Mouse (Mus musculus) fibroblast of lung, adult 2 months (primary cell): Measurements from ENCODE around the gene Dact3.
A peak's percentile ranks its signal among the peaks of the same experiment; 100 is the strongest.

ENCODE experiments used
- DNase-seq: peaks from one replicate; pipeline ENCODE4 v3.0.0-alpha.2; 2011; ENCODE audit warnings: low read depth

Dact3 gene

DNA sequence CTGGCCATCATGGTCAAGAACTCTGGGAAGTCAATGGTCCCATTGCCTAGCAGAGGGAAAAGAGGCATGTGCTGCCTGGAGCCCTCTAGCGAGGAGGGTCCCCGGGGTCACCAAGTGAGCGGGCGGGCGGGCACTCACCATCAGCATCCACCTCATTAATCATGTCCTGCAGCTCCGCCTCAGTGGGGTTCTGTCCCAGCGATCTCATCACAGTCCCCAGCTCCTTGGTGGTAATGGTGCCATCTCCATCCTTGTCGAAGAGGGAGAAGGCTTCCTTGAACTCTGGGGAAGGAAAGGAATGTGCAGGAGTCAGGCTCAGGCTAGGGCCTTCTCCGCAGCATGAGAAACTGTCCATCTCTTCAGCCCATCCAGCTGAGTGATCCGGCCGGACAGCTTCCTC lies 42.3 kb downstream of the Dact3 start:
- DNase-seq: no peak

DNA sequence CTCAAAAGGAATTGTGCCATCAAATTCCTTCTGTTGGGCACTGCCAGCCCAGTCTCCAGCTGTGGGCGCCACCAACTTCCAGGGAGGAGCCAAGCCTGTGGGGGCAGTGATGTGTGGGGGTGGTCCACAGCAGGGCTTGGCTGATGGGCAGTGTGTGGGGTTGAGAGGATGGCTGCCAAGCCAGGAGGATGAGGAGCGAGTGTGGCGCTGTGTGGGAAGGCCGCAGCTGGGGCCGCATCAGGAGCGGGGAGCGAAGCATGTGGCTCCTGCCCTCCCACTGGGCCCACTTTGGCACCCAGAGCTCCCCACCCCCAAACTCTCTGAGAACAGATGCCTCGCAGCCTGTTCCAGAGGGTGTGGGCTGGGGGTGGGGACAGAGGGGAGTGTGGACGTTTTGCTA lies 42.9 kb downstream of the Dact3 start:
- no peak for DNase-seq

DNA sequence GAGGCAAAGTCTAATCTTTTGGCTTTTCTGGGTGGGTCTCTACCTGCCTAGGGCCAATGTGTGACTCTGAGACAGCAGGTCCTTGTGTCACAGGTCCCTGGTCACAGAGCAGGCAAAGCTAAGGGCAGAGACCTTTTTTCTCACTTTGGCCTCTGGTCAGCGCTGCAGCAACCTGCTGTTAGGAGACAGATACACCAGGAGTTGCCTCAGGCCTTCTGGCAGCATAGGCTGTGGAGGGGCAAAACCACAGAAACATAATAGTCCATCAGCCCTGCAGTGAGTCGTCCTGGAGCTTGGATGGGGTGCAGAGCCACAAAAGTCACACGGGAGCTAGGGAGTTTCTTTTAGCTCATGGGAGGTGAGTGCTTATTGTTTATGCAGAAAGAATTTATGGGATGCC lies 43.6 kb downstream of the Dact3 start:
- DNase-seq: no peak

DNA sequence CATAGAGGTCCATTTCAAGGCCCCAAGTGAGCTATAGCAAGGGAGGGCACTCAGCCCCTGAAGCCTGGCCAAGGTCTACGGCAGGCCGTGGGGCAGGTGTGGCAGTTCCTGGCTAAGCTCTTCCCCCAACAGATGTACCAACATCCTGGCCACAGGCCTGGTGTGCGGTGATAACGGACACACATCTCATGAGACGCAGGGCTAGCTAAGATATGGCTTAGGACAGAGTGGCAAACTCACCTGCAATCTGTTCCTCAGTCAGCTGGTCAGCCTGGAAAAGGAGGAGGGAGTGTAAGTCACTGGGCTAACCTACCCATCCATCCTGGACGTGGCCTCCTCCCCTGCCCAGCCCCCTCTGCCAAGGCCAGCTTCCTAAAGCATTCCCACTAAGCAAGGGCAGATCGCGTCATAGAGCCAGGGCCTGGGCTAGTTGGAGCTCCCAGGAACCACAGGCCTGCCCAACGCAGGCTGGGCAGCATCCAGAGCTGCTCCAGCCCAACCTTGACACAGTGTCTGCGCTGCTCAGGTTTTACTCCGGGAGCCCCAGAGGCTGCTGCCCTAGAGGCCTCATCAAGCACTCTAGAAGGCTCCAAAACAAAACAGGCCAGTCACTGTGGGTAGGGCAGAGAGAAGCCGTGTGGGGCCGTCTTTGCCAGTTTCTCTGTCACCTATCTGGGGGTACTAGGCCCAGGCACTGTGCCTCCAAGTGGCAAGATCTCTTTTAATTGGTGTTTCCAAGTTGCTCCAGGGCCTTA lies 44.5 kb downstream of the Dact3 start:
- no peak for DNase-seq

DNA sequence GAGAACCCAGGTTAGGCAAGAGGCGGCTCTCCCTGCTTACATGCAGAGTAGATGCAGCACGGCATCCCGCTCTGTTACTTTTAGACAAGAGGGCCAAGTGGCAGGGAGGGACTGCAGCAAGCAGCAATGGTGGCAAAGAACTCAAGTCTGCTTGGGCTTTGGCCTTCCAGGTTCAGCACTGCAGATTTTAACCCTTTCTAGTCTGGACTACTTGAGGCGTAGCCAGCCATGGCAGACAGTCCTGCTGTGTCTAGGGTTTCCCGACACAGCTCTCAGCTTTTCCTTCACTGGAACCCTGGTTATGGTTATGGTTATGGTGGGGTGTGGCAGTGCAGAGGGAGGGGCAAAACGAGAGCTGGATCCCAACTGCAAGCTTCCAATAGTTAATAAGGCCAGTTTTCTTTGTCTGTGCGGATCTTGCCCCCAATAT lies 45.0 kb downstream of the Dact3 start:
- no peak for DNase-seq

DNA sequence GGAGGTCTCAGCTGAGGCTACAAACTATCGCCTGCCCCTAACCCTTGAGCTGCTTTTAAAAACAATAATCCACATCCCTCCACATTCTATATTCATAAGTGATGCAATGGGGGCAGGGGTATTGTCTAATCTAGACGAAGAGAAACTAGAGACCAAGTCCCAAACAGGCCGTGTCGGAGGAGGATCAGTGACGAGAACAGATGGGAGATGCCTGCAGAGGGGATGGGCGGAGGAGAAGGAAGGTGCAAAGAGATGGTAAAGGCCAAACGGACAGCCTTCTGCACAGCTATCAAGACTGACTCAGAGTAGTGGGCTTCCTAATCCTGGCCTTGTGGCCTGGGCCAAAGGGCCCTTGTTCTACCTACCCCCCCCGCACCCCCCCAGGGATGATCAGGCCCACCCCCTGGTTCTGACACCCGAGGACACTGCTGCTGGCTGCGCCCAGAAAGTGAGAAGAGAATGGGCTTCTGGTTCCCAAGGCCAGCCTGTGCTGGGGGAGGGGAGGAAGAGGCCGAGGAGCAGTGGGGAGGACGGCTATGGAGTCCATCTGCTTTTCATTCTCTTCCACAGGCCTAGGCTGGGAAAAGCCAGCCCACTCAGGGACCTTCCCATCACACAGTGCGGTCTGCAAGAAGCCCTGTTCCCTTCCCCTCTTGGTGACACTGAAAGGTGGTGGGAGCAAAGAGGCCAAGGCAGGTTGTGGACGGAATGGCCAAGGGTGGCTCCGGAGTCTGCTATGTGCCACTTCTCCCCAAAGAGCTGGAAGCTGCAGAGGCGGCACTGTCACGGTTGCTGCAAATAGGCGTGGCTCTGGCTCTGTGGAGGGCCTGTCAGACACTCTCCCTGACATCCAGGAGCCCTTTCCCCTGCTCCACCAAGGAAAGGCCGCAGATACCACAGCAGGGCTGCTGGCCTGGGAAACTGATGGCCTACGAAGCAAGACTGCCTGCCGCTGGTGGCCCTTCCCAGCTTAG lies 46.0 kb downstream of the Dact3 start:
- no peak for DNase-seq

DNA sequence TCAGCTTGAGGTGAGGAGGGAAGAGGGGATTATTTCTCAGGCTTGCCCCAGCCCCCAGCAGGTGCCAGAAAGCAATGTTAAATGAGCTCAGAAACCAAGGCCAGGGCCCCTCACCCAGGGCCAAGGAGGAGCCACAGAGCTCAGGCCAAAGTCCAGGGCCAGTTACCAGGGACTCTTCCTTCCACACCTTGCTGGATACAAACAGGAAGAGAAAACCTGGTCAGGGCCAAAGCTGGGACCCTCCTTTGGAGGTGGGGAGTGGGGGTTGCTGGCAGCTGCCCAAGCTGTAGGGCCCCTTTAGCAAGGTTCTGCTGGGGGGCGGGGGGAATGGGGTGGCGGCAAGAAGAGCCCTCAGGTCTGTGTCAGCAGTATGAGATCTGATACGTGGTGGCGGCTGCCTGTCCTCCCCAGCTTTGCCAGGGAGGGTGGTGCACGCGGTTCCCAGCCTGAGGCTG lies 46.8 kb downstream of the Dact3 start:
- no peak for DNase-seq

DNA sequence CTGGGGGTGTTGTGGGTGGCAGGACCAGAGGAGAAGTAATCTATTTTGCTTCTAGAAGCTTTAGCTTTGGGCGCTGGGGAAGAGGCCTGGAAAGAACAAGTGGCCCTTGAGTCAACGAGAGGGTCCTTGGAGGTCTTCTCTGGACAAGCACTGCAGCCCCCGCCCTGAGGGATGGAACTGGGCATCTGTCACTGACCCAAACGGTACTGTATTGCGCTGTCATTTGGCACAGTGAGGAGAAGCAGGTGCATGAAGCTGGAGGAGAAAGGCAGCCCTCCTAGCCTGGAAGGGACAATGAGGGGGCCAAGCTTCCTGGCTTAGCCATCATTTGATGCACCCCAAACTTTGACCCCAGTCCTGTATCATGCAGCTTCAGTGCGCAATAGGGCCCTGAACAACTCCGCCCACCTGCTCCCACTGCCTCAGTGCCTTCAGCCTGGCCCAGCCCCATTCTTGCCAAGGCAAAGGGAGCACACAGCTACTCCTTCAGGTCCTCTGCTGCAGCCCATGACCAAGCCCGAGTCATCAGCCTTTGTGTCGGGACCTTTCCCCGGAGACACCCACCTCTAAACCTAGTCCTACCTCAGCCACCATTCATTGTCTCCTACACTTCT lies 47.4 kb downstream of the Dact3 start:
- no peak for DNase-seq

DNA sequence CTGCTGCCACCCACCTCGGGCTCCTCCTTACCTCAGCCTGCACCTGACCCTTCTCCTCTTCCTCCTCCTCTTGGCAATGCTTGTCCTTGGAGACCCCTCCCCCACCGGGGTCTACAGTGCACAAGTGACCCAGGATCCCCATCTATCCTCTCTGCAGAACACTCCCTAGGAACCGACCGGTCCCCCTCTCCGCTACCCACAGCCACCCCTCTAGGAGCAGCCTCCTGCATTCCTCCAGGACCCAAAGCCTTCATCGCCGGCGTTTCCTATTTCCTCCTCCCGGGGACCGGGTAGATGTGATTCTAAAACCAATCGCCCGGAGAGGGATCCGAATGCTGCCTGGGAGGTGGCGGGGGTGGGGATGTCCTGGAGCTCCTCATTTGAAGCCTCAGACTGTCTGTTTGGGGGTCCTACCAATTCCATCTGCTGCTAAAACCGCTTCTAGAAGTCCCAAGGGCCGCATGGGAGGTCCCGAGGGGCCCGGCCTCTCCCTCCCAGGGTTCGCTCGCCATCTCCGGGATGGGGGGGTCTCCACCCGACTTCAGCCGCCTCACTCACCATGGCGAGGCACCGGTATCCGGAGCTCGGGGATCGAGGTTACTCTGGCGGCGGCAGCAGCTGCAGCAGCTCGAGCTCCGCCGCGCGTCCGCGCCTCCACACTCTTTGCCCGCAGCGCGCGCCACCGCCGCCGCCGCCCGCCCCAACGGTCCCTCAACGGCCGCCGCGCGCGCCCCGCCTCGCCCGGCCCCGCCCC lies 48.3 kb downstream of the Dact3 start:
- DNase-seq: no peak

DNA sequence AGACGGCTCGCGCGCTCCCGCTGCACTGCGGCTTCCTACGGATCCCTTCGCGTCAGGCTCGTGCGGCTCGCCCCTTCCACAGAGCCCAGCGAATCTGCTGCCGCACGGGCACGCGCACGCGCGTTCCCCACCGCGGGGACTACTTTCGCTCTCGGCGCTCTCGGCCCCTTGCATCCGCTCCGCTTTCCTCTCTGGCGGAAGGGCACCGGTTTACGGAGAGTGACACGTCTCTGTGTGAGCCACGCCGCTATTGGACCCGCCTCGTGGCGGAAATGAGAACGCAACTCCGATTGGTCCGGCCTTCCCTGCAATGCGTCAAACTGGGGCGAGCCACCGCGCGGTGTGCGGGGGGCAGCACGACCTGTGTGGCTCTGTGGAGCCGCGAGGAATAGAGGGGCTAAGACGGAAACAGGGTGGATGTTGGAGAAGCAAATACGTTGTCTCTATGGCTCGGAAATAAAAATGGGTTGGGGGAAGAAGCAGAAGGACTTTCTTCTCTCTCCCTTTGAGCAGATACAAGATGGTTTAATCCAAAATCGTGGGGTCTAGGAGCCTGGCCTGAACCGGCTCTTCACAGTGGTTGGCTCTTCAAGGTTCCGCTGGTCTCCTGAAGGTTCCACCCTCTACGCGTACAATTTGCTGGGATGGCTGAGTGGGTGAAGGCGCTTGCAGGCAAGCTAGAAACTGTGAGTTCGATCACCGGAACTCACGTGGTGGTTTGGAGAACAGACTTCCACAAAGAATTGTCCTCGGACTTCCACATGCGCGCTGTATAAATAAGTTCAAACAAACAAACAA lies 49.1 kb downstream of the Dact3 start, which contains the start of gene Calm3:
Calm3 (minus strand) TSS at position 78 of the 798 bp plus-strand sequence.
- DNase-seq: peak; percentile 98

DNA sequence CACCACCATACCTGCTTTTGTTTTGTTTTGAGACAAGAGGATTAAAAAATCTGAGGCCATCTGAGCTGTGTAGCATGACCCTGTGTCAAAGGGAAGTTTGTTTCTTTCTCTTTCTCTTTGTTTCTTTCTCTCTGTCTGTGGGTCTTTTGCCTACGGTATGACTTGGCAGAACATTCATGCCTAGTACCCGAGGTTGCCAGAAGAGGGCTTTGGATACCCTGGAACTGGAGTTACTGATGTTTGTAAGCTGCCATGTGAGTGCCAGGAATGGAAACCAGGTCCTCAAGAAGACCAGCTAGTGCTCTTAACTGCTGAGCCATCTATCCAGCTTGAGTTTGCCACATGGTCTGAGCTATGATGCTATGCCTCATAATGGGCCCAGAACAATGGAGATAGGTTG lies 53.2 kb downstream of the Dact3 start:
- DNase-seq: no peak

DNA sequence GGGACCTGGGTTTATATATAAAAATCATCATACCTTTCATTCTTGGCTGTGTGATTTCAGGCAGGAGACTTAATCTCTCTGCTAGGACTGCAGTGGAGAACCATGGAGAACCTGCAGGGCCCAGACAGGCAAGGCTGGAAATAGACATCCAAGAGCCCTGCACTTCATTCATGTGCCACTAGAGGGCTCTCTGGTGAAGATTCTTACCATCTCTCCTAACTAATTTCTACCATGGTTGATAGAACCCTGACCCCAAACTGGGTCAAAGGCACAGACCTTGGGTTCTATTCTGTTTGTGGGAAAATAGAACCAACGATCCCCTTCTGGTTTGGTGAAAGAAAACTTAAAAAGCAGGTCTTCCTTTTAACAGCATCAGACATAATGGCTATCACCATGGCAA lies 55.7 kb downstream of the Dact3 start:
- no peak for DNase-seq

DNA sequence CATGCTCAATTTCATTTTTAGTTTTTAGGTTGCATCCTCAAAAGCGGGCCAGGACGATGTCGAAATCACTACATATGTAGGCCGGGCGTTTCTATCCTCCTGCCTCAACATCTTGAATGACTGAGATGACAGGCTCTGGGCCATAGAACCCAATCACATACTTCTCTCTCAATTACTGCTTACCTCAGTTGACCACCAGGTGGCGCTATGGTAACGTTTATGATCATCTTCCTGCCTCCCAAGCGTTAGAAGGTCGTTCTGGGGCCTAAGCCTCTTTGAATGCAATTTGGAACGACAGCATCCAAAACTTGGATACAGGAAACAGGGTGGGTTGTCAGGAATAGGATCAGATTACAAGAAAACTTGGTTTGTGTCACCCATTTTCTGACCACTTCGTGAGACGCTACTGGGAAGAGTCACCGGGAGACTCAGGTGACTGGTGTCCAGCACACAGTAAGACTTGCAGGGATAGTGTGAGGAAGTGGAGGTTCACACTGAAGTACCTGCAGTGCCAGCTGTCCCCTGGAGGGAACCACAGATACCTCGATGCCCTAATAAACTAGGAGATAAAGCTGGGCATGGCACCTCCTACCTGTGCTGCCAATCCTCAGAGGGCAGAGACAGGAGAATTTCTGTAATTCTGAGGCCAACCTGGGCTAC lies 57.0 kb downstream of the Dact3 start:
- DNase-seq: no peak

DNA sequence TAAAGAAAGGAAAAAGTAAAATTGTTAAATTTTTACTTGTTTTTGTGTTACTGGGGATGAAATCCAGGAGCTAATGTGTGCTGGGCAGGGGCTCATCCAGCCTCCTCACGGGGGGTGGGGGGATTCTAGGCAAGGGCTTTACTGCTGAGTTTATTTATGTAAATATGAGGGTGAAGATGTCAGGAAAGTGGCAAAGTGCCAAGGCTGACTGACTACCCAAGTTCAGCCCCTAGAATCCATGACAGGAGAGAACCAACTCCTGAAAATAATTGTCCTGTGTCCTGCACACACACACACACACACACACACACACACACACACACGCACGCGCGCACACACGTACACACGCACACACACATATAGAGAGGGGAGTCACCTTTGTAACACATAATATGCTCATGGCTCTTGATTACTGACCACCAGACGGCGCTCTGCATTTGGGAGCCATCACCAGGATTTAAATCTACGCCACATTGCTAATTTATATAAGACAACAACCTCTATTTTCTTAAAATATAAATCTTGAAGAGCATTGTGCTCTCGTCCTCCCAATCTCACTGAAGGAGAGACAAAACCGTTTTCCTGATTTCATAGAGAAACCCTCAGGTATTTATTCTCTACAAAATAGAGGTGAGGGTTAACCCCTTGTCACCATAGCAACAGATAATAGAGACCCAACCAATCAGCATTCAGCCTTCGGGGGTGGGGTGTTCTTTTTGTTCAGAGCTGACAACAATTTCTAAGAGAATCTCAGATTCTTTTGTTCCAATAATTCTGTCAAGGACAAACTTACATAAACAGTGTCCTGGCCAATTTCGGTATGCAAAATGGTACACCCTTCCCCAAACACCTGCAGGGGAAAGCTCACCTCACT lies 57.8 kb downstream of the Dact3 start:
- no peak for DNase-seq
